Mouse (Mus musculus) brain, adult 2 months (tissue): Measurements from ENCODE around the gene Dirc2.

Experiments
- DNase-seq: peaks from one replicate; pipeline ENCODE4 v3.0.0; 2011; ENCODE audit warnings: low read depth, low spot score

Dirc2 gene

DNA sequence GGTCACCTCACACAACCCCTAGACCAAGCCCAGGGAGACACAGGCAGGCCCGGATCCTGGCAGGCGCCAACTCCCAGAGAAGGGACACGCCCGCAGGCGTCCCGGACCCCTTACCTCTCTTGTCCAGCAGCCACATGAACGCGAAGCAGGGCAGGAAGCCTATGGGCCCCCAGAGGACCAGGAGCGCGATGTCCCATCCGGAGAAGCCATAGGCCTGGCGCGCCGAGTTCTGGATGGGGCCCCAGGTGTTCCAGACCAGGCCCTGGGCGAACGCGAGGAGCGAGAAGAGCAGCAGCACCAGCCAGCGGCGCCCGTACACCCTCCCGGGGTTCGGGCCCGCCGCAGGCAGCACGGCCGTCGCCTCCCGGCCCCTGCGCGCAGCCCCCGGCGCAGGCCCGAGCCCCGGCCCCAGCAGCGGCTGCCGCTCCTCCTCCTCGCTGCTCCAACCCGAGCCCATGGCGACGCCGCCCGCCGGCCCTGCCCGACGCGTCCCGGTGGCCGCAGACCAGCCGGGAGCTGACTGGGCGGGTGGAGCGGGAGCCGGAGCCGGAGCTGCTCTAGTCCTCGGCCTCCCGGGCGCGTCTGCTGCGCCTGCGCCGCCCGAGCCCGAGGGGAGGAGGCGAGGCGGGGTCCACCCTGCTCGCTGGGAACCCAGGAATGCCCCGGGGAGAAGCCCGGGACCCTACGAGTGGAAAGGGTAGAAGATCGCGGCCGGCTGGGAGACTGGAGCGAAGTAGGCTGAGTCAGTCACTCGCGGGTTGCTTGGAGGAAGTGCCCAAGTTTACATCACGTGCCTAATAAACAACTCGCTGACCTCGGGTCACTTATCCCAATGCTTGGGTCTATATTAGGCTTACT lies at the start of gene Dirc2:
TSS of gene Dirc2 (minus strand) at position 572 of the 858 bp plus-strand sequence.
- peak; percentile 78 for DNase-seq

DNA sequence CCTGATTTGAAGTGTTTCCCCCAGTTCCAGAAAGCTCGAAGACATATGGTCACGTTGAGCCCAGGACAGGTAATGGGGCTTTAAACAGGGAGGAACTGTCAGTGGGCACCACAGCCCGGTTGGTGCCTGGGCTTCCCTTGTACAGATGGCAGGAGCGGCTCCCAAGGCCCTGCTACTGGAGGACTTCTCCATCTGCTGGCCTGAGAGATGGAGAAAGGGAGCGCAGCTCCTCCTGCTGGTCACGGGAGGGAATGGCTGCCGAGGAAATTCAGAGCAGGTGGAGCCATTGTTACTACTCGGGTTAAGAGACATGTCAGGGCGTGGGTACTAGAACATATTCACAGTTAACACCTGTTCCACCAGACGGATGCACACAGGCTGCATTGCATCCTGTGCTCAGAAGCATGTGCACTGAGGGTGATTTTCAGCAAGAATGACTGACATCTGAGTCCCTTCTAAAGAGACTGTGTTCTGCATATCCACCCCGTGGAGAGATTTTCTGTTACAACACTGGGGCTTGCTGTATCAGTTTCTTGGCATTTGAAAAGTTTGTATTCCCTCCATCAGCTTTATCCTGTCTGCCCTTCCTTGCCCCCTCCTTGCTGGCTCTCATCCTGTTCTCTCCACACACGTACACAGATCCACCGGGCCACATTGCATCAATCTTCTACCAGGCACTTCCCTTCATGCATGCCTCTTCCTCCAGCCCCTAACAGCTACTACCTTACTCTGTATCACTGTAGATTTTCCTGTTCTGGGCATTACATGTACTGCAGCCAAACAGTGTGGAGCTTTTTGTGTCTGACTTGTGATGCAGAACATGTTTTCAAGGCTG lies 48.3 kb upstream of the Dirc2 start:
- peak; percentile 89 for DNase-seq

DNA sequence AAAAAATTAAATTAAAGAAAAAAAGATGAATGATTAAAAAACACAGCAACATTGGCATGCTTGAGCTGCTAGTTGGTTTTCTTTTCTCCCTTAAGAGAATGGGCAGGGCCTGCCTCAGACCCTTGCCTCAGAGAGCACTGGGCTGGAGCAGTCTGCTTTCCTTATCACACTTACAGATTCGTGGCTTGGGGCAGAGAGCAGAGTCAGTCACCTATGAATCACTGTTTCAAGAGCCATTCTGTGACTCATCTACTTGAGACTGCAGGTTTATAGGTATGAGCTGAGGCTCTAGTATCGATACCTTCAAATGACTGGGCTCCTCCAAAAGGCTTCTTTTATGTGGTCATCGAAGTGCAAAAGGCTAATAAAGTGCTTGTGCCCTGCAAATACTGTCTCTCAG lies 44.0 kb upstream of the Dirc2 start:
- no peak for DNase-seq

DNA sequence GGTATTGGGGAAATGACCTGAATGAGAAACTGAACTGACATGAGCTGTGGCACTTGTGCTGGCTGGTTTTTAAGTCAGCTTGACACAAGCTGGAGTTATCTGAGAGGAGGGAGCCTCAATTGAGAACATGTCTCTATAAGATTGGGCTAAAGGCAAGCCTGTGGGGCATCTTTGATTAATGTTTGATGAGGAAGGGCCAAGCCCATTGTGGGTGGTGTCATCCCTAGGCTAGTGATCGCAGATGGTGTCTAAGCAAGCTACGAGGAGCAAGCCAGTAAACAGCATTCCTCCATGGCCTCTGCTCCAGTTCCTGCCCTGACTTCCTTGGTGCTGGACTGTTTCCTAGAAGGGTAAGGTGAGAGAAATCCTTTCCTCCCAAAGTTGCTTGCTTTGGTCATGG lies 39.7 kb upstream of the Dirc2 start:
- no peak for DNase-seq

DNA sequence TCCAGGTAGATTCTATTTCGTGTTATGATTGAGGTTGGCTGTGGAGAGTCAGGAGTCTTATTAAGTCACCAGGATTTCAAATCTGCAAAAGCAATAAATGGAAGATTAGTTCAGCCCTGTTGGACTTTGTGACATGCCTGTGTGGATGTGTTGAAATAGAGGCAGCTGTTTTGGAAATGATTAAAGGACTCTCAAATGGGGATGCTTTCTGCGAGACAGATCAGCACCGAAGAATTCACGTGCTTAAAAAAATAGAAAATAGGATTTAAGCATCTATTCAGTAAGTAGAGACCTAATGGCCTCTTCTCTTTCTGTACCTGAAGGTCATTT lies 38.5 kb upstream of the Dirc2 start:
- DNase-seq: no peak

DNA sequence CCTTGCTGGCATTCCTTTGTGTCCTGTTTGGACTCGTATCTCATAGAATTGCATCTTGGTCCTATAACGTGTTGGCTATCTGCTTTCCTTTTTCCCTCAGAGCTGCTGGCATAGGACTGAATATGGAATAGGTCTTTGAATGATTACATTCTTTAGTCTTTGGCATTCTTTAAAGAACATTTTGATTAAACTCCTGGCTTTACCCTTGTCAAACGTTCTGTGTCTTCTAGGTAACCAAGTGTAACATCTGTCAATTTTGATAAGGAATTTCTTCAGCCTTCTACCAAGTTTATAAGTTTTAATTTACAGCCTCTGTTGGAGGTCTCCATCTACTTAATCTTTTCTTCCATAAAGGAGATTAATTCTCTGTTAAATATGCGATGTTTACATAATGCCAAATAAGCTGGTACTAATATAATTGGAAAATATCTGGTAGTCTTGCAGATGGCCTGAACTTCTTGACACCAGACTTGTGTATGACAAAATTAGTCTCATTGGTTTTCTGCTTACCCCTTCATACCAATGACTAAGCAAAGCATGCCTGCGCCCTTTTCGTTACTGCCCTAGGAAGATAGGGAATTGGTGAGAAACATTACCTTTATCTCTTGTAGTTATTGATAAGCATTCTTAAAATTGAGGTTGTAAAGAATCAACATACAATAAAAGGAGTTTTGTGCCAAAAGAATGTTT lies 38.0 kb upstream of the Dirc2 start:
- DNase-seq: no peak

DNA sequence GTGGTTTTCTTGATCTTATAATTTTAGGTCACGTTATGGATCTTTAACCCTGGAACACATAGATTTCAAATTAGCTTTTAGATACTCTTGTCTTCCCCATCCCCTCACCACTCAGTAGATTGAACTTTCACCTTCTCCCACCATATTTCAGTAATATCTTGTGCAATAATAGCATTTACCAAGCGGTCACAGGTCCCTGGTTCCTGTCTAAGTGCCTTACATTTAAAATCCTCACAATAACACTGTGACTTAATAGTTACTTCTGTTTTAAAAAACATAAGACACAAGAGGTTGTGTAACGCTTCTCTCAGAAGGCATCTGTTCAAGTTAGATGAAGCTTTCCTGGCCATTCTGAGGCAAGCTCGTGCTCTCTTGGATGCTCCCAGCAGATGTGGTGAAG lies 34.6 kb upstream of the Dirc2 start:
- no peak for DNase-seq

DNA sequence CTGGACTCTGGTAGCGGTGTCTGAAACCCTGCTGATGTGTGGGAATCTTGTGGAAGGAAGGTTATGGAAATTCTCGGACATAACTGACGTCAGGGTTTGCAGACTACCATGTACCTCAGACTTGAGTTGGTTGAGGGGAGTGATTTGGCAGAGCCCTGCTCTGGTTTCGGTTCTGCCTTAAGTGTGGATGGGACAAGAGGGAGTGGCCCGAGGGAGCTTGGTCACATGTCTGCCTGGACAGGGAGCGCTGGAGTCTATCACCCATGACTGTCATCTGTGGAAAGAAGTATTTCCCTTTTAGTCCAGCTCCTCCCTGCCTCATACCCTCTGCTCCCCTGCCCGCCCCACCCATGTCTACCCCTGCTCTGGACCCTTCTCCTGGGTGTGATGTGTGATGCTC lies 33.0 kb upstream of the Dirc2 start:
- no peak for DNase-seq

DNA sequence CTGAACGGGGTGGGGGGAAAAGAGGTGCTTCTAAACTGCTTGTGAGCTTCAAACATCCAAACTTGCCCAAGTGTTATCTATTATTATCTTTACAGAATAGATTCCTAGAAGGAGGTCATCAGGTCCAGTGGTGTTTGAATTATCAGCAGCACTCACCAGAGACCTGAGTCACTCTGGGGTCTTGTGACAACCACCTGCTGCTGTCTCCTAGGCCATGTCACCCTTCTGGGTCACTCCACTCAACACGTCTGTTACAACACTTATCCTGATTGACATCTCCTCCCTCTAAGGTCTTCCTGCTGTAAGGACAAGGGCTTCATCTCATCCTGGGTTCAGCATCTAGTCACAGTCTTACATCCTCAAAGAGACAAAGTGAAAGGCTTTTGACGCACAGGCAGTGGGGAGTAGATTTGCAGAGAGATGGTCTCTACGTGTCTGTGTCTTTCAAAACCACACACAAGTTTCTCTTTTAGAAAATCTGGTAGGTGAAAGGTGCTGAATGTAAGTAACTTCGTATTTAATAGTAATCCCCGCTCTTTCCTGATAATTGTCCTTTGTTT lies 22.9 kb upstream of the Dirc2 start:
- no peak for DNase-seq

- DNase-seq: no peak
Measured at GRCm38 (mm10) chr16:35788330-35788729, 19.2 kb upstream of the Dirc2 start.

DNA sequence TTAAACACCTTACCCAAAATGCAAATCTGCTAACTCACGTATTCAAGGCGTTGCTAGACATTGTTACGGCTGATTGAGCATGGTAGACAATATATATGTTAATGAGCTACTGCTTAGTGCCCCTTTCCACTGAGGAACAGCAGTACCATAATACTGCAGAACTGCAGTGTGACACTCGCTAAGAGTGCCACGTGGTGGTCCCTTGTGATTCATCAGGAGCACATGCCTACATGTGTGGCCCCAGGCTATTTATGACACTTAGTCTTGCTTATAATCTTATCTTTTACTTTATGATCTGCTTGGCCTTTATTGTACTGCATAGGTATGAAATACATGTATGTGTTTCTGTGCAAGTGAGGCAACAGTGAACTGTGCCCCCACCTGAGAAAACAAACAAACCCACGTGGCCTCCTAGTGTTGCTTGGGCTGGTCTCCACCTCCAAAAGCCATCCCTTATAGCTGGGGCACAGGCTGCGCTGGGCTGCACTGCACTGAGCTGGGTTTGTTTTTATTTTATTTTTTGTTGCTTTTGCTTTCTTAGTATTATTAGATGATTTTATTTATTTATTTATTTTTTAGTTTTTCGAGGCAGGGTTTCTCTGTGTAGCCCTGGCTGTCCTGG lies 18.5 kb upstream of the Dirc2 start:
- DNase-seq: no peak

- no peak for DNase-seq
Measured at GRCm38 (mm10) chr16:35787163-35787562, 18.0 kb upstream of the Dirc2 start.

DNA sequence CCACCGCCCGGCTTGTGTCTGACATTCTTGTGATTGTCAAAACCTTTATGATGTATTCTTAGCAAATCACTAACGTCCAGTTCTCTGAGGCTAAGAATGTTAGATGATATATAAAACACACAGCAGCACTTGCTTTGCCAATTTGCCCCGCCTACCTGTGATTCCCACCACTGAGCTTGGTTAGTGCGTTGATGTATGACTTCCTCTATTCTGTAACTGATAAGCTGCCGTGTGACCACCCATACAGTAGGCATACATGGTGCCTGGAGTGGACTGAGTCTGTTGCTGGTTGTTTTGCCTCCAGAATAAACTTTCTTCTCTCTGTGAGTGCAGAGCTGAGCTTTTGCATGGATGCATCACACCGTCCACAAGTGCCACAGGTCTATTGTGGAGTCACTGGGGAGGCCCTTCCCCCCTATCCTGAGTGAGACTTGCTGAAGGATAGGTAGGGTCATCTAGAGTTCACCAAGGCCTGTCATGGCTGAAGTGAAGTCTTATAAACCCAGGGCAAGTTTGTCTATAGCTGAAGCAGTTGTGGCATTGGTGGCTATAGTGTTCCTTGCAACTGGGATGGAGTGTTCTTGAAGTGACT lies 15.1 kb upstream of the Dirc2 start:
- DNase-seq: no peak

DNA sequence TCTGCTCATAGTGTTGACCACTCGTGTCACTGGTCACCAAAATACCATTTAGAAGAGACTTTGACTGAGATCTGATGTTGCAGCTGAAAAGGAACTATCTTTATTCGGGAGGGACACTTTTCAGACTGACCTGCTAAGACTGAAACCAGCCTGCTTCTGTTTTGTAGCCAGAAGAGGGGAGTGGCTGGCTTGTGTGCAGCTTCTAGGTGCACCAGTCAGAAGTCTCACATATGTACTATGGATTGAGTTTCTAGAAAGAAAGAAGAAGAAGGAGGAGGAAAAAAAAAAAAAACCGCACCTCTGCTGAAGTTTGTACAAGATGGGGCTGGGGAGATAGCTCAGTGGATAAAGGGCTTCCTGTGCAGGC lies 14.0 kb upstream of the Dirc2 start:
- DNase-seq: no peak

- DNase-seq: peak; percentile 12
Measured at GRCm38 (mm10) chr16:35782451-35783206, 13.5 kb upstream of the Dirc2 start.

- DNase-seq: no peak
Measured at GRCm38 (mm10) chr16:35781651-35782050, 12.5 kb upstream of the Dirc2 start.

DNA sequence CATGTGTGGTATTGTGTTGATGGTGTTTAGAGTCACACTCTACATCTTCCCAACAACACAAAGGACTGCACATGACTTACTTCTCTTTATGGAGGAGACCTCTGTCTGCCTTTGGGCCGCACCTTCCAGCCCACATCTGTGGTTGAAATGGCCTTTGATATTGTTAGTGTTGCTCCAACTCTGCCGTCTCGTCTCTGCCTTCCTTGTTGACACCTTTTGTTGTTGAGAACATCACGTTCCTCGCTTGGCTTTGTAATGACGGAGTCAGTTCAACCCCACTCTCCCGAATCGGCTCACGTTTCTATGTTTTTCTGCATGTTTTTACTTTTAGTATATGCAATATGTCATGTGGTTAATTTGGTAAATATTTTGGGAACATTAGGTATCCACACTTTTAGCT lies 11.9 kb upstream of the Dirc2 start:
- no peak for DNase-seq

GRCm38 (mm10) chr16:35779681-35780080 lies 10.5 kb upstream of the Dirc2 start:
- no peak for DNase-seq

- peak; percentile 56 for DNase-seq
Measured at GRCm38 (mm10) chr16:35777768-35778167, 8.6 kb upstream of the Dirc2 start.

DNA sequence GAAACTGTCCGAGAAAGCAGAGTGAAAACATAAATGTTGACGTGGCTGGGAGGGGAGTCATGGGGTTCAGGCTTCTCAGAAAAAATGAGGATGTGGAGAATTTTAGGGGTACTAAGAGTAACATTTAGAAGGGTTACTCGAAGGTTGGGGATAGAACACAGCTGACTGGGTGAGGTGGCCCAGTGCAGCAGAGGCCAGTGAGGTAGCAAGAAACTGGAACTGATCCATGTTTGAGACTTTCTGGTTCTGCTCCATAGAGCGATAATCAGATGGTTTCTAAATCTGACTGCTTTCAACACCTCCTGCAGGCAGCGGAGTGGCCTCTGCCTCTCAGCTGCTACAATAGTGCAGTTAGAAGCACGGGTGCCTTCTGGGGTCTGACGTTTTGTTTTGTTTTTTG lies 7.6 kb upstream of the Dirc2 start:
- DNase-seq: no peak

DNA sequence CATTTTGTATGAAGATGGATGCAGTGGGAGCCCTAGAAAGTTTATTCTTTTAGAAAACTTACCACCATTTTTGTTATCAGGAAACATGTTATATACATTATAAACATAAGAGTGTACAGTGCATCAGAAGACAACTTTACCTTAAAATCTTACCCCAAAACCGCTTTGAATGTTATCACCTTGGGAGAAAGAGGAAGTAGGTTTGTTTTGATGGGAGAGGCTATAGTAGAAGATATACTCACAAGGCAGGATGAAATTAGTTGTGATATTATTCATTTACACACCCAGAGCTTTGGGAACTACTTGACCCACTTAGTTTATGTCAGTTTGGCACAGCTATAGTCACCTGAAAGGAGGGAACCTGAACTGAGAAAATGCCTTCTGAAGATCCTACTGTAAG lies 6.7 kb upstream of the Dirc2 start:
- no peak for DNase-seq
